Mouse (Mus musculus) ES-Bruce4 (cell line): ENCODE measurements around the gene Ephb1.

Experiments used
- CTCF ChIP-seq: IDR thresholded peaks from one replicate; pipeline ENCODE4 v1.8.1; 2011; ENCODE audit warnings: low read depth, low read length
- POLR2A ChIP-seq: IDR thresholded peaks from one replicate; pipeline ENCODE4 v1.8.1; 2011; ENCODE audit warnings: low read length; ENCODE audit not compliant: insufficient read depth

DNA sequence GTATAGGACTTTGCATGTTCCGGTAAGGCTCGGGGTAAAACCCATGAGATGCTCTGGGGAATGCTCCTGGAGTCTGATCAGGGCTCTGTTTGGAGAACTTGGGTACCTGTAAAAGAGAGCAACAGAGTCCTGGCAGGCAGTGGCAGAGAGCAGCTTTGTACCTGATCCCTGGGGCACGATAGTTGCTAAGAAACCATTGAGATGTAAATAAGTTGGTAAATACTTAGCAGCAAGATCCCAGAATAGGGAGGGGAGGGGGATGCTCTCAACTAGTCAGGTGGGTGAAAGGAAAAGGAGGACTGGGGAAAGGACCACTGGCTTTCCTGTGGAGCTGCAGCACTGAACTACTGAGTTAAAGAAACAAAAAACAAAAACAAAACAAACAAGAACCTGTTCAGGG, 12.5 kb downstream of the Ephb1 start:
- TF ChIP-seq CTCF (no peak), POLR2A (no peak)
